In the genomic region with DNA sequence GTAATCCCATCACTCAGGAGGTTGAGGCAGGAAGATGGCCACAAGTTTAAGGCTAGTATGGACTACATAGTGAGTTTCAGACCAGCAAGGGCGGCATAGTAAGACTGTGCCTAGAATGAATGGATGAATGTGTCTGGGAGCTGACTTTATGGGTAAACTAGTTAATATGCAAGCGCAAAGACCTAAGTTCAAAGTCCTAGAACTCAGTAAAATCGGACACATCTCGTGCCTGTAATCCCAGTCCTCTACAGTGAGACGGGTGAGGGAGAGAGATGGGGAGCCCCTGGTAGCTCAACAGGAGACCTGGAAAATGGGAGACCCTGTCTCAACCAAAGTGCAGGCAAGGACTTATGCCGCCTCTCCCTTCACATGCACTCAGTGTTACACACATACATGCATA, we compare ENCODE assay signal across 28 mouse cellular contexts.
DNase-seq lines count a peak whose midpoint lies in the region; ATAC-seq lines count a peak whose summit lies in the region.
"Had no signal": no experiment of that assay in that cellular context is flagged by ENCODE, and none has a peak within 500 bp of the region (broad histone marks: within the 10 kb centered on the region; RNA-seq: fewer than 3 reads in every experiment).

No protein-coding gene starts in this region.

- no peaks in the 10 kb centered on the region for H3K36me3 ChIP-seq in heart, embryonic 10.5 days
- no peaks in the 10 kb centered on the region for H3K36me3 ChIP-seq in kidney, embryonic 16.5 days (ENCODE audit: insufficient read depth, low read length)
- H3K36me3 ChIP-seq in liver, embryonic 15.5 days (replicated peaks): peaks cover 77% of the 10 kb centered on the region
- peaks cover 97% of the 10 kb centered on the region for H3K36me3 ChIP-seq in liver, embryonic 12.5 days
- H3K36me3 ChIP-seq: forebrain, embryonic 12.5 days; limb, embryonic 12.5 days had no signal

- intact Hi-C loops in heart, postnatal 25 days (cut with DNase I): no loop called here

- H3K27ac ChIP-seq in heart, embryonic 10.5 days: no peak overlapping the region
- no peak overlapping the region for H3K27ac ChIP-seq in kidney, embryonic 16.5 days (ENCODE audit: low read length)
- no peak overlapping the region for H3K27ac ChIP-seq in liver, embryonic 15.5 days (replicated peaks)
- no peak overlapping the region for H3K27ac ChIP-seq in liver, embryonic 12.5 days
- H3K27ac ChIP-seq: forebrain, embryonic 12.5 days; hindbrain, embryonic 13.5 days; limb, embryonic 12.5 days; liver, embryonic 14.5 days; midbrain, embryonic 13.5 days had no signal

- WGBS in heart, embryonic 10.5 days: 90% methylated on average over 6 of the region's 6 CpGs
- 93% methylated on average over 6 of the region's 6 CpGs for WGBS in kidney, embryonic 16.5 days
- 82% methylated on average over 6 of the region's 6 CpGs for WGBS in liver, embryonic 15.5 days (ENCODE audit: insufficient replicate concordance)
- WGBS in liver, embryonic 12.5 days (ENCODE audit: insufficient replicate concordance): 84% methylated on average over 6 of the region's 6 CpGs

- ATAC-seq in kidney, embryonic 16.5 days (ENCODE audit: low FRiP score, low TSS enrichment): peak; percentile 72
- ATAC-seq in liver, embryonic 15.5 days (ENCODE audit: insufficient read depth): 0 out of 2 replicates have a peak, but pooled peaks have one; percentile 13
- no peak for ATAC-seq in liver, embryonic 12.5 days
- ATAC-seq: midbrain, embryonic 13.5 days had no signal

- peaks cover 12% of the 10 kb centered on the region for H3K4me1 ChIP-seq in heart, embryonic 10.5 days
- peaks cover 4% of the 10 kb centered on the region; the same call in 1 of the 2 replicates for H3K4me1 ChIP-seq in kidney, embryonic 16.5 days (ENCODE audit: insufficient read depth, low read length)
- H3K4me1 ChIP-seq in liver, embryonic 15.5 days (replicated peaks): peaks cover 3% of the 10 kb centered on the region; the same call in 1 of the 2 replicates
- H3K4me1 ChIP-seq in liver, embryonic 12.5 days: no peaks in the 10 kb centered on the region

- no peak overlapping the region for H3K4me2 ChIP-seq in kidney, embryonic 16.5 days (replicated peaks; ENCODE audit: low read depth, low read length)
- H3K4me2 ChIP-seq in liver, embryonic 15.5 days: no peak overlapping the region; the same call in 1 of the 2 replicates
- H3K4me2 ChIP-seq in liver, embryonic 12.5 days: no peak overlapping the region
- H3K4me2 ChIP-seq: forebrain, embryonic 12.5 days; heart, embryonic 11.5 days; hindbrain, embryonic 13.5 days; limb, embryonic 12.5 days; midbrain, embryonic 13.5 days had no signal

- no peak overlapping the region for H3K9ac ChIP-seq in kidney, embryonic 16.5 days (replicated peaks; ENCODE audit: low read length)
- no peak overlapping the region for H3K9ac ChIP-seq in liver, embryonic 15.5 days
- no peak overlapping the region for H3K9ac ChIP-seq in liver, embryonic 12.5 days
- H3K9ac ChIP-seq: forebrain, embryonic 12.5 days; hindbrain, embryonic 13.5 days; limb, embryonic 12.5 days; liver, embryonic 14.5 days; midbrain, embryonic 13.5 days had no signal

- no peaks in the 10 kb centered on the region for H3K27me3 ChIP-seq in heart, embryonic 10.5 days (ENCODE audit: insufficient read depth, poor library complexity, severe bottlenecking)
- H3K27me3 ChIP-seq in kidney, embryonic 16.5 days (ENCODE audit: insufficient read depth, low read length): no peaks in the 10 kb centered on the region
- no peaks in the 10 kb centered on the region for H3K27me3 ChIP-seq in liver, embryonic 15.5 days
- H3K27me3 ChIP-seq in liver, embryonic 12.5 days (replicated peaks): no peaks in the 10 kb centered on the region
- H3K27me3 ChIP-seq: forebrain, embryonic 12.5 days; hindbrain, embryonic 13.5 days; limb, embryonic 12.5 days; midbrain, embryonic 13.5 days had no signal

- H3K4me3 ChIP-seq in heart, embryonic 10.5 days: no peak overlapping the region
- no peak overlapping the region for H3K4me3 ChIP-seq in kidney, embryonic 16.5 days (ENCODE audit: low read length)
- H3K4me3 ChIP-seq in liver, embryonic 15.5 days (replicated peaks): no peak overlapping the region
- H3K4me3 ChIP-seq in liver, embryonic 12.5 days: no peak overlapping the region
- H3K4me3 ChIP-seq: erythroblast, embryonic 14.5 days; forebrain, embryonic 12.5 days; hindbrain, embryonic 13.5 days; limb, embryonic 12.5 days; midbrain, embryonic 13.5 days had no signal

- DNase-seq in heart, embryonic 10.5 days (ENCODE audit: low spot score): peak; percentile 36
- no peak for DNase-seq in heart, postnatal 25 days (ENCODE audit: low spot score)
- no peak for DNase-seq in kidney, postnatal 4 days
- peak; percentile 12 for DNase-seq in testis, postnatal 10 days (ENCODE audit: low spot score)
- no peak for DNase-seq in testis, postnatal 14 days (ENCODE audit: low spot score)
- DNase-seq: adrenal gland, adult 8-10 months; cerebellum, adult 2 months; cerebellum, postnatal 14 days; gastrocnemius, postnatal 25 days; heart, adult 11 months; heart, postnatal 4 days; layer of hippocampus, adult 9-11 months; lung, postnatal 36 days; right cerebral cortex, adult 18-20 months; spleen, adult 18-20 months; thymus, adult 2 months; thymus, postnatal 36 days had no signal

- H3K9me3 ChIP-seq in heart, embryonic 10.5 days: no peaks in the 10 kb centered on the region
- no peaks in the 10 kb centered on the region for H3K9me3 ChIP-seq in kidney, embryonic 16.5 days (ENCODE audit: low read length)
- H3K9me3 ChIP-seq in liver, embryonic 15.5 days (replicated peaks): no peaks in the 10 kb centered on the region
- no peaks in the 10 kb centered on the region for H3K9me3 ChIP-seq in liver, embryonic 12.5 days (replicated peaks)
- H3K9me3 ChIP-seq: forebrain, embryonic 12.5 days; G1E; hindbrain, embryonic 13.5 days; limb, embryonic 12.5 days; midbrain, embryonic 13.5 days had no signal

Comparison
In these comparisons a context has a peak if more than half of its experiments do, and no peak if none do; other contexts are left out.
1. DNase-seq: peak in heart, embryonic 10.5 days (single experiment) and testis, postnatal 10 days (single experiment); none in heart, postnatal 25 days (single experiment), kidney, postnatal 4 days (0 of 2) and testis, postnatal 14 days (single experiment).